Mouse (Mus musculus) ES-E14 (cell line): ENCODE results near the gene Pex19. TPM values are rescaled to one million over a fixed set of nuclear protein-coding genes. Genes with fewer than 3 reads are reported as not detected.
A peak's percentile ranks its signal among the peaks of the same experiment; 100 is the strongest.

Experiments
- DNase-seq: peaks from one replicate; pipeline ENCODE4 v3.0.0-alpha.2; 2013; ENCODE audit warnings: low read depth, low spot score
- H3K27ac ChIP-seq: 2 replicates; pipeline ENCODE4 v1.5.1; 2012; ENCODE audit warnings: low read depth, mild to moderate bottlenecking, low read length, moderate library complexity, mixed read lengths; ENCODE audit not compliant: poor library complexity, insufficient read depth, severe bottlenecking
- H3K36me3 ChIP-seq: 2 replicates; pipeline ENCODE4 v1.6.1; 2012; ENCODE audit warnings: mild to moderate bottlenecking, low read length, moderate library complexity, mixed read lengths; ENCODE audit not compliant: control insufficient read depth, poor library complexity, insufficient read depth, severe bottlenecking
- H3K4me1 ChIP-seq, 2 experiments: fragments of 150-350 bp in 1 of 2; sonication (generic) in 1 of 2; 2 replicates each; pipeline ENCODE4 v1.6.1; 2012; ENCODE audit warnings: low read length in 2 of 2, mild to moderate bottlenecking in 1 of 2, mixed read lengths in 1 of 2; ENCODE audit not compliant: control insufficient read depth in 2 of 2, insufficient read depth in 2 of 2, poor library complexity in 1 of 2
- H3K4me3 ChIP-seq, 2 experiments: fragments of 150-350 bp in 1 of 2; sonication (generic) in 1 of 2; 2 replicates each; pipeline ENCODE4 v1.5.1; 2012; ENCODE audit warnings: low read length in 2 of 2, low read depth in 1 of 2, mild to moderate bottlenecking in 1 of 2, mixed read lengths in 1 of 2; ENCODE audit not compliant: insufficient read depth in 1 of 2, poor library complexity in 1 of 2, severe bottlenecking in 1 of 2
- H3K9ac ChIP-seq: 2 replicates; pipeline ENCODE4 v1.6.1; 2012; ENCODE audit warnings: low read depth, mild to moderate bottlenecking, low read length, mixed read lengths; ENCODE audit not compliant: poor library complexity, insufficient read depth, severe bottlenecking
- H3K9me3 ChIP-seq: fragments of 150-350 bp; sonication (generic); 2 replicates; pipeline ENCODE4 v1.6.1; 2012; ENCODE audit warnings: low read depth, mild to moderate bottlenecking, low read length; ENCODE audit not compliant: control insufficient read depth, insufficient read depth
- CHD2 ChIP-seq: IDR thresholded peaks from 2 replicates; pipeline ENCODE4 v1.6.1; 2014; ENCODE audit warnings: mild to moderate bottlenecking, low read depth, low read length, inconsistent platforms
- HCFC1 ChIP-seq: IDR thresholded peaks from 2 replicates; pipeline ENCODE4 v1.6.1; 2012; ENCODE audit warnings: low read length, inconsistent platforms, borderline replicate concordance; ENCODE audit not compliant: insufficient read depth
- MAFK ChIP-seq: IDR thresholded peaks from 2 replicates; pipeline ENCODE4 v1.6.1; 2014; ENCODE audit warnings: mild to moderate bottlenecking, low read depth, low read length, inconsistent platforms; ENCODE audit not compliant: insufficient read depth
- ZC3H11A ChIP-seq: IDR thresholded peaks from 2 replicates; pipeline ENCODE4 v1.6.1; 2012; ENCODE audit warnings: low read depth, mild to moderate bottlenecking, inconsistent platforms, low read length, borderline replicate concordance
- ZNF384 ChIP-seq: IDR thresholded peaks from 2 replicates; pipeline ENCODE4 v1.6.1; 2012; ENCODE audit warnings: low read depth, low read length, inconsistent platforms
- in situ Hi-C, 2 experiments: fragments of 600-800 bp; cut with MboI; formaldehyde crosslinking; loops; one replicate each; pipeline ENCODE4 v1.15.1; 2025; ENCODE audit warnings: low sequenced_read_pairs in 2 of 2, inconsistent platforms in 1 of 2; ENCODE audit not compliant: unreplicated experiment in 2 of 2
- total RNA-seq: library from RNA; depleted of rRNA; stranded (reverse); fragments of 300-350 nt; gene quantifications from 2 replicates; pipeline ENCODE4 v1.2.3, GENCODE M21; 2012

The Pex19 gene
- total RNA-seq, 1 experiment: 81.7 TPM

DNA sequence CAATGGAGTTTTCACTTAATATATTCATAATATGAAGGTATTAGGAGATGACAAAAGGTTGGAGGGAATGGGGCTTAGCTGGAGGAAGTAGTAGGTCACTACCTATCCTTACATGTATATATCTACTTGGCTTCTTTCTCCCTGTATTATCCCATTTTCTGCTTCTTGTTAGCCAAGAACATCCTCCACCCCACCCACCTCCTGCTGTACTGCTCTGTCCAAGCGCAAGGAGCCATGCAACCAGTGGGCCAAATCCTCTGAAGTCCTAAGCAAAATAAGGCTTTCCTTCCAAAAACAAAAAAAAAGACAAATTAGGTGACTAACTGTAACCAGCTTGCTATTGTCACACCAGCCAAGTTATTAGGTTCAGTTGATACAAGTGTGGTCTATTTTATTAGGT is 14.3 kb downstream of the Pex19 start:
- Histone ChIP-seq H3K36me3 (peaks cover under 1% of the 10 kb centered on the region), H3K9me3 (no peaks in the 10 kb centered on the region), H3K27ac (no peak overlapping the region), H3K9ac (no peak overlapping the region), H3K4me1 (peaks cover 0 to 2% of the 10 kb centered on the region in 2 experiments; a peak in 1 of 4 replicates), H3K4me3 (no peak overlapping the region)
- no peak for DNase-seq
- in situ Hi-C loops: loop anchor here in 1 of 2 experiments (10.0 kb wide), 1 partner anchor 174 kb away; no protein-coding TSS in a partner anchor
- no peak for TF ChIP-seq CHD2
- TF ChIP-seq MAFK: no peak
- TF ChIP-seq ZC3H11A: no peak
- TF ChIP-seq HCFC1: no peak
- no peak for TF ChIP-seq ZNF384

DNA sequence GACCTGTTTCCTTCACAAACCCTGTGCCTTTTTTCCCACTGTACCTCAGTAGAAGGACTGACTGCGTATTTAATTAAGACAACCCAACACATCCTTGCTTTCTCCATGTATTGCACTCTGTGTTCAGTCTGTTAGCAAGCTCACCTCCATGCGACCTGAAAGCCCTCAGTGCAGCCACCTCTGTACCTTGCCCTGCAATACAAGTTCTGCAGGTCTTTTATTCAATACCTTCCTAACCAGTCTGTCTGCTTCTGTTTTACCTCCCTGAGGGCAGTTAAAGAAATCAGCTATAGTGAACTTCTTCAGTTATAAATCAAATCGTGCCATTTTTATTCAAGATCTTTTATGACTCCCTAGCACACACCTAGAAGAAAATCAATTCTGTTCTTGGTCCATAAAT is 15.0 kb downstream of the Pex19 start:
- H3K27ac ChIP-seq: no peak overlapping the region
- TF ChIP-seq HCFC1 (no peak), MAFK (no peak), CHD2 (no peak), ZNF384 (no peak), ZC3H11A (no peak)
- H3K9ac ChIP-seq: no peak overlapping the region
- H3K4me3 ChIP-seq: no peak overlapping the region
- no peak for DNase-seq
- no peaks in the 10 kb centered on the region for H3K36me3 ChIP-seq
- no peaks in the 10 kb centered on the region for H3K9me3 ChIP-seq
- peaks cover 0 to 2% of the 10 kb centered on the region in 2 experiments; a peak in 1 of 4 replicates for H3K4me1 ChIP-seq
- in situ Hi-C loops: loop anchor here in 1 of 2 experiments (10.0 kb wide), 1 partner anchor 173 kb away; no protein-coding TSS in a partner anchor

DNA sequence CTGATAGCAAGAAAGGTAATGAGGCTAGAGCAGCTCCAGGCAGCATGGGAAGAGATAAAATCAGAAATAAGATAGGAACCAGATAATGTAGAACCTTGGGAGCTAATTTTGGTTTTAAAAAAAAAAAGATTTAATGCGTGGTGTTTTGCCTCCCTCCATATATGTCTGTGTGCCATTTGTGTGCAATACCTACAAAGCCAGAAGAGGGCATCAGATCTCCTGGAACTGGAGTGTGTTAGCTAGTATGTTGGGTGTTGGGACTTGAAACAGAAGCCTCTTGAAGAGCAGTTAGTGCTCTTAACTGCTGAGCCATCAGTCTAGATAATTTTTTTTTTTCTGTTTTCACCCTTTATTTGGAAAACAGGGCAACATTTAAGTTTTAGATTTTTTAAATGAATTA is 17.0 kb downstream of the Pex19 start:
- in situ Hi-C loops: loop anchor here in 1 of 2 experiments (10.0 kb wide), 1 partner anchor 171 kb away; no protein-coding TSS in a partner anchor
- TF ChIP-seq ZNF384: no peak
- no peak for TF ChIP-seq HCFC1
- no peak for TF ChIP-seq CHD2
- no peak for TF ChIP-seq MAFK
- TF ChIP-seq ZC3H11A: no peak
- H3K9ac ChIP-seq: no peak overlapping the region
- H3K4me1 ChIP-seq: peaks cover 1 to 3% of the 10 kb centered on the region in 2 experiments; a peak in 1 of 4 replicates
- H3K36me3 ChIP-seq: no peaks in the 10 kb centered on the region
- H3K27ac ChIP-seq: no peak overlapping the region
- H3K9me3 ChIP-seq: no peaks in the 10 kb centered on the region
- H3K4me3 ChIP-seq: no peak overlapping the region
- DNase-seq: no peak

DNA sequence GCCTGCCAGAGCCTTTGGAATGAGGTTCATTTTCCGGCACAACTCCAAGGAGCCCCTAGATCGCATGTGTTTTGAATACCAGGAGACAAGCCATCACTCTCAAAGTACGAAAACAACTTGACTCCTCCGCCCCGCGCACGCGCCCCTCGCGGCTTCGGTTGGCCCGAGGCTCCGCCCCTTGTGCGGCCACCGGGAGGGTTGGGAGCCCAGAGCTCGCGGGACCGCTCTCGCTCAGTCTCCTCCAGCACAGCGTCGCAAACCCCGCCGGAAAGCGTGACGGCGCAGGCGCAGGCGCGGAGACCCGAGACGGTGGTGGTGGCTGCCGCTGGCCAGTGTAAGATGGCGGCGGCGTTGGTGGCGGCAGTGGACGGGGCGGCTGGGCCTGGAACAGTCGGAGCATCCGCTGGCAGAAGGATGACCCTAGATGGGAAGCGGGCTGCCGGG is 21.3 kb downstream of the Pex19 start, which contains the start of gene Dcaf8:
Gene Dcaf8, plus strand, starts transcription at position 250 of the 444 bp plus-strand sequence.
- DNase-seq: peak; percentile 93
- peak within 1 kb of the TSS; percentile 85 for H3K27ac ChIP-seq
- peaks cover 1 to 3% of the 10 kb centered on the region in 2 experiments; a peak in 2 of 4 replicates for H3K4me1 ChIP-seq
- peak within 1 kb of the TSS; percentile 88 to 94 for H3K4me3 ChIP-seq
- TF ChIP-seq ZC3H11A (no peak), CHD2 (peak; percentile 73; the same call in 1 of the 2 replicates), HCFC1 (peak; percentile 72)
- in situ Hi-C loops: loop anchor here in 1 of 2 experiments (10.0 kb wide), 1 partner anchor 167 kb away; no protein-coding TSS in a partner anchor
- H3K36me3 ChIP-seq: peaks cover 5% of the 10 kb centered on the region
- H3K9me3 ChIP-seq: no peaks in the 10 kb centered on the region
- H3K9ac ChIP-seq: peak within 1 kb of the TSS; percentile 97
